8 mouse cellular contexts compared by ENCODE assay signal in genomic region chr4:102569101-102569583, GRCm38 (mm10).
DNase-seq lines count a peak whose midpoint lies in the region; ATAC-seq lines count a peak whose summit lies in the region.

No protein-coding gene starts in this region.

- WGBS in forebrain, embryonic 12.5 days = 15% methylated on average over 8 of the region's 8 CpGs
- WGBS in forebrain, embryonic 16.5 days = 14% methylated on average over 8 of the region's 8 CpGs
- WGBS in heart, embryonic 14.5 days = 3% methylated on average over 8 of the region's 8 CpGs

- H3K27me3 ChIP-seq in forebrain, embryonic 12.5 days = peaks cover 33% of the 10 kb centered on the region; the same call in 1 of the 2 replicates
- H3K27me3 ChIP-seq in forebrain, embryonic 16.5 days (replicated peaks; ENCODE audit: control insufficient read depth, insufficient read depth, low read length) = no peaks in the 10 kb centered on the region
- no peaks in the 10 kb centered on the region for H3K27me3 ChIP-seq in heart, embryonic 14.5 days (ENCODE audit: control insufficient read depth, insufficient read depth, low read length)

- H3K36me3 ChIP-seq in forebrain, embryonic 12.5 days (replicated peaks) = no peaks in the 10 kb centered on the region
- no peaks in the 10 kb centered on the region for H3K36me3 ChIP-seq in forebrain, embryonic 16.5 days (ENCODE audit: control insufficient read depth, insufficient read depth)
- H3K36me3 ChIP-seq in heart, embryonic 14.5 days (ENCODE audit: control insufficient read depth, insufficient read depth, low read length) = no peaks in the 10 kb centered on the region

- ATAC-seq in forebrain, embryonic 12.5 days (ENCODE audit: low FRiP score) = no peak
- ATAC-seq in forebrain, embryonic 16.5 days = no peak
- no peak for ATAC-seq in heart, embryonic 14.5 days (ENCODE audit: insufficient number of reproducible peaks, insufficient read depth, low FRiP score, low read depth)

- no peak overlapping the region for H3K27ac ChIP-seq in forebrain, embryonic 12.5 days
- no peak overlapping the region for H3K27ac ChIP-seq in forebrain, embryonic 16.5 days (ENCODE audit: low read length)
- H3K27ac ChIP-seq in heart, embryonic 14.5 days (replicated peaks in 1 of 2; ENCODE audit: control insufficient read depth in 1 of 2, insufficient read depth in 1 of 2, low read depth in 2 of 2, low read length in 2 of 2) = peak overlapping the region; percentile 76 to 77

- H3K4me1 ChIP-seq in forebrain, embryonic 12.5 days = peaks cover 49% of the 10 kb centered on the region
- H3K4me1 ChIP-seq in forebrain, embryonic 16.5 days (replicated peaks; ENCODE audit: control insufficient read depth, insufficient read depth, low read length) = peaks cover 35% of the 10 kb centered on the region
- peaks cover 24 to 43% of the 10 kb centered on the region in 2 experiments for H3K4me1 ChIP-seq in heart, embryonic 14.5 days (ENCODE audit: control insufficient read depth in 2 of 2, insufficient read depth in 2 of 2, low read length in 2 of 2)

- peak overlapping the region; percentile 17; the same call in 1 of the 2 replicates for H3K4me2 ChIP-seq in forebrain, embryonic 12.5 days
- no peak overlapping the region for H3K4me2 ChIP-seq in forebrain, embryonic 16.5 days (ENCODE audit: low read length)
- H3K4me2 ChIP-seq in heart, embryonic 14.5 days (ENCODE audit: low read length) = peak overlapping the region; percentile 82

- H3K9me3 ChIP-seq in forebrain, embryonic 12.5 days = no peaks in the 10 kb centered on the region
- no peaks in the 10 kb centered on the region for H3K9me3 ChIP-seq in forebrain, embryonic 16.5 days (ENCODE audit: control insufficient read depth, low read length)
- no peaks in the 10 kb centered on the region for H3K9me3 ChIP-seq in heart, embryonic 14.5 days (ENCODE audit: control insufficient read depth, low read length)

- H3K4me3 ChIP-seq in forebrain, embryonic 12.5 days (replicated peaks) = no peak overlapping the region
- H3K4me3 ChIP-seq in forebrain, embryonic 16.5 days (replicated peaks; ENCODE audit: low read length) = no peak overlapping the region
- peak overlapping the region in 1 of 2 experiments; percentile 3; a peak in 2 of 4 replicates for H3K4me3 ChIP-seq in heart, embryonic 14.5 days (ENCODE audit: control insufficient read depth in 1 of 2, insufficient read depth in 1 of 2, low read depth in 1 of 2, low read length in 2 of 2)

- no peak overlapping the region for H3K9ac ChIP-seq in forebrain, embryonic 12.5 days
- no peak overlapping the region for H3K9ac ChIP-seq in forebrain, embryonic 16.5 days (replicated peaks; ENCODE audit: low read depth, low read length)
- H3K9ac ChIP-seq in heart, embryonic 14.5 days (ENCODE audit: low read length) = peak overlapping the region; percentile 49

- peak; percentile 47 for DNase-seq in 3T3-L1 (ENCODE audit: low read depth, low spot score)
- DNase-seq in lung, postnatal 36 days = peak; percentile 53
- no peak for DNase-seq in adrenal gland, postnatal 14 days
- DNase-seq in right cerebral cortex, adult 18-20 months = no peak
- no peak for DNase-seq in cerebellum, adult 11 months

Comparison
In these comparisons a context has a peak if more than half of its experiments do, and no peak if none do; other contexts are left out.
1. H3K27ac ChIP-seq: peak in heart, embryonic 14.5 days (2 of 2); none in forebrain, embryonic 12.5 days (single experiment) and forebrain, embryonic 16.5 days (single experiment).
2. DNase-seq: peak in 3T3-L1 (single experiment) and lung, postnatal 36 days (single experiment); none in adrenal gland, postnatal 14 days (single experiment), right cerebral cortex, adult 18-20 months (single experiment) and cerebellum, adult 11 months (single experiment).